Mouse (Mus musculus) intestine, embryonic 14.5 days (tissue): ENCODE measurements around the gene Ttll11. TPM values are rescaled to one million over a fixed set of nuclear protein-coding genes. Genes with fewer than 3 reads are reported as not detected.

Experiments used
- ATAC-seq: fragments of 200-750 bp; cut with Nextera tagmentation; replicated peaks from 2 replicates; pipeline ENCODE4 v1.8.0; 2017; ENCODE audit warnings: low read depth, moderate number of reproducible peaks, moderate TSS enrichment, moderate library complexity; ENCODE audit not compliant: low FRiP score, low TSS enrichment
- DNase-seq: peaks from one replicate; pipeline ENCODE4 v3.0.0-alpha.2; 2018; ENCODE audit warnings: low spot score
- H3K27ac ChIP-seq: fragments of 300-500 bp; sonication (generic); 2 replicates; pipeline ENCODE4 v1.5.1; 2014; ENCODE audit warnings: low read depth, mild to moderate bottlenecking, control low read depth
- H3K27me3 ChIP-seq: fragments of 300-500 bp; sonication (generic); replicated peaks from 2 replicates; pipeline ENCODE4 v1.6.1; 2014; ENCODE audit warnings: low read length, control low read depth; ENCODE audit not compliant: control insufficient read depth, insufficient read depth
- H3K36me3 ChIP-seq: fragments of 300-500 bp; sonication (generic); 2 replicates; pipeline ENCODE4 v1.6.1; 2014; ENCODE audit warnings: low read length, control low read depth; ENCODE audit not compliant: control insufficient read depth, insufficient read depth
- H3K4me1 ChIP-seq: fragments of 300-500 bp; sonication (generic); replicated peaks from 2 replicates; pipeline ENCODE4 v1.6.1; 2014; ENCODE audit warnings: low read length, control low read depth, mixed read lengths; ENCODE audit not compliant: control insufficient read depth, insufficient read depth
- H3K4me2 ChIP-seq: fragments of 300-500 bp; sonication (generic); 2 replicates; pipeline ENCODE4 v1.6.1; 2014; ENCODE audit warnings: low read length
- H3K4me3 ChIP-seq: fragments of 300-500 bp; sonication (generic); 2 replicates; pipeline ENCODE4 v1.5.1; 2014; ENCODE audit warnings: low read depth, low read length, control low read depth, mixed read lengths
- H3K9ac ChIP-seq: fragments of 300-500 bp; sonication (generic); 2 replicates; pipeline ENCODE4 v1.6.1; 2014; ENCODE audit warnings: mild to moderate bottlenecking, low read length
- H3K9me3 ChIP-seq: fragments of 300-500 bp; sonication (generic); 2 replicates; pipeline ENCODE4 v1.6.1; 2016; ENCODE audit warnings: low read length, control low read depth; ENCODE audit not compliant: control insufficient read depth
- WGBS: fragments of 180-500 bp; shearing (Covaris S2); extraction: QIAGEN DNeasy Blood & Tissue Kit; methylation state at CpG from one replicate; pipeline ENCODE4 v1.1.7; 2014; 5-methylcytosine and 5-hydroxymethylcytosine counted together
- polyA plus RNA-seq: library from polyadenylated mRNA; unstranded; fragments of >200 nt; fragmentation: Nextera tagmentation; extraction: Ambion mirVana; gene quantifications from 2 replicates; pipeline ENCODE4 v1.2.1, GENCODE M21; 2014

The Ttll11 gene
- polyA plus RNA-seq, 1 experiment from 2014 or later: 0.92 TPM

DNA sequence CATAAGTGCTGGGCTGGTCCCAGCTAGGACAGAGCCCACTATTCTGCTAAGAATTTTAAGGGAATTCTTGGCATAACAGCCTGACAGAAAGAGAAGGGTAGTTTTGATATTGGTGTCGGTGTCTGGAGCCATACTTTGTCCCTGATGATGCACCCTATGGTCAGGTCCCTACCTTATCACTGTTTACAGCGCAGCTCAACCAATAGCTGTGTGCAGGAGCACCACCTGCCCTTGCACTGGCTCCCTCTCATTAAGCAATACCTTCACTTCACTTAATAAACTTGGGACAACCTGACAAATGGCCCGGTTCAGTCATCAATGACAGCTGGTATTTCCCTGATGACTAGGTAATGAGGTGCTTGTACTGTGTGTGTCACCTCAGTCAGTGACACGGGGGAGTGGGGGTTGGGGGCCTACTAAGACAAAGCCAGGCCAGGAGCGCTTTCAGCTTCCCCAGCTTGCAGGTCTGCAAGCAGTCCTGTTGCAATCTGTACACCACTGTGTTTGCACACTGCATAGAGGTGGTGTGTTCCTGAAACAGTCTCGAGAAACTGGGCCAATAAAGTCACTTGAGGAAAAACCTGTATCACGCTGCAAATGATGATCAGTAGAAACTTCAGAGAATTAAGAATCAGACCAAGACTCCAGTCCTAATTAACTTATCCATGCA is 22.1 kb downstream of the Ttll11 start:
- Histone ChIP-seq H3K4me2 (no peak overlapping the region), H3K9ac (no peak overlapping the region), H3K27ac (no peak overlapping the region), H3K4me3 (no peak overlapping the region), H3K4me1 (no peaks in the 10 kb centered on the region), H3K36me3 (no peaks in the 10 kb centered on the region), H3K27me3 (no peaks in the 10 kb centered on the region), H3K9me3 (no peaks in the 10 kb centered on the region)
- no peak for ATAC-seq
- no peak for DNase-seq
- 72% methylated on average over 7 of the region's 7 CpGs for WGBS

DNA sequence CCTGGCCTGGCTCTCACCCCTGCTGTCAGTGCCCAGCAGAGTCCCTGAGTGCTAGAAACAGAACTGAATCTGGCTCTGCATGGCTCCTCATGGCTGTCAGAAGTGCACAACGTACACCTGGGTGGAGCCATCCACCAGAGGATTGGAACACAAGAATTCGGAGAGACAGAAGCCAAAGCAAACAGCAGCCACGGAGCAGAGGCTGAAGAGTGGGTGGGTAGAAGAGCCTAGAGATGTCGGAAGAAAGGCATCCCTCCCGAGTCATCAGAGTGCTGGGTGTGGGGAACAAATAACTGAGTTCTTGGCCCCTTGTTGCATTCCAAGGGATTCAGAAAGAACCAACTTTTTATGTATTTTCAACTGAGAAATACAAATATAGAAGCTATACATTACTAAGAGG is 24.5 kb downstream of the Ttll11 start:
- WGBS: 37% methylated on average over 5 of the region's 5 CpGs
- DNase-seq: no peak
- H3K9me3 ChIP-seq: no peaks in the 10 kb centered on the region
- H3K4me3 ChIP-seq: no peak overlapping the region
- no peaks in the 10 kb centered on the region for H3K4me1 ChIP-seq
- ATAC-seq: no peak
- H3K9ac ChIP-seq: no peak overlapping the region
- H3K27me3 ChIP-seq: no peaks in the 10 kb centered on the region
- H3K36me3 ChIP-seq: no peaks in the 10 kb centered on the region
- no peak overlapping the region for H3K4me2 ChIP-seq
- no peak overlapping the region for H3K27ac ChIP-seq

DNA sequence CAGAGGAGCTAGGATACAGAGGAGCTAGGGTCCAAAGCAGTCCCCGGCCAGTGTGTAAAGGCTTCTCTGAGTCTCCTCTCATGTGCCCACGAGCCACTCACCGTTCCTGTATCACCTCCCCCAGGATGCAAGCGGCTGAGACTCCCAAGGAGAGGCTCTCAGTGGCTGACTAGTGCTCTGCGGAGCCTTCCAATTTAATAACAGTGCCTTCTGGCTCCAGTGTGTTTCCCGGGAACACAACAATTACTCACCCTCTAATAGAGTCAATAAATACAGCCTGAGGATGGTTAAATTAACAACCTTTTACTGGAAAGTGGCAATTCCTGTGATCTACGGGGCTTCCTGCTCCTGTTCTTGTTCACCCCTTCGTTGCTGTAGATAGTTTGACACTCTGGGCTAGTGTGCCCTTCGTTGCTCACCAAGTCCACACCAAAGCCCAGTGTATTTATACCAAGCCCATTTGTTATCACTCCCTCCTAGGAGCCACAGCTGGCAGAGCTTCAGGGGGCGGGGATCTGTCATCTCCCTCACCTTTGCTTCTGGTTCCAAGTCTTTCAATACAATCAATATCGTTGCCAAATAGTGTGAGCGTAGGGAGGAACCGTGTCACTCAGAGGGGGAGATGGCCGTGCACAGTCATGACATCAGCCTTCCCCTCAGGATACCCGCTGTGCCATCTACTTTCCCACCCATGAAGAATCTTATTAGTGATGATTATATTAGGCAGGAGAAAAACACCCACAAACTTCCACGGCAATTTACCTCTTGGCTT is 27.3 kb downstream of the Ttll11 start:
- no peak overlapping the region for H3K9ac ChIP-seq
- 57% methylated on average over 16 of the region's 16 CpGs for WGBS
- no peaks in the 10 kb centered on the region for H3K27me3 ChIP-seq
- no peak overlapping the region for H3K4me2 ChIP-seq
- H3K27ac ChIP-seq: no peak overlapping the region
- no peak overlapping the region for H3K4me3 ChIP-seq
- H3K36me3 ChIP-seq: no peaks in the 10 kb centered on the region
- H3K9me3 ChIP-seq: peaks cover 2% of the 10 kb centered on the region
- no peak for DNase-seq
- ATAC-seq: no peak
- no peaks in the 10 kb centered on the region for H3K4me1 ChIP-seq

DNA sequence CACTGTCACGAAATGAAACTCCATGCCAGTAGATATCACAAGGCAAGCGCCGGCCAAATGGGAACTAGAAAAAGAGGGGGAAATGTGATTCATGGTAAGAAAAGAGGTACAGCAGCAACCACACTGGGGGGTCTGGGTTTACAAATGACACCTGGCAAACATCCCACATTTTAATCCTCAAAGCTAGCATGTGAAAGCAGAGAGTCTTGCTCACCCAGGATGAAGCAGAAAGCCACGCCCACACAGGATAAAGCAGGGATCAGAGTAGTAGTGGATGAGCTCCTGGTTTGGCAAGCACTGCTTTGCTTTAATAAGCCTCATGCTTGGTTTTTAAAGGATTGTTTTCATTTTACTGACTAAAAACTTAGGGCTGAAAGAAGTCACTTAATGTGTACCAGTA is 34.8 kb downstream of the Ttll11 start:
- 83% methylated on average over 4 of the region's 4 CpGs for WGBS
- Histone ChIP-seq H3K9me3 (peaks cover 2% of the 10 kb centered on the region), H3K27me3 (no peaks in the 10 kb centered on the region), H3K4me1 (no peaks in the 10 kb centered on the region), H3K4me3 (no peak overlapping the region), H3K27ac (no peak overlapping the region), H3K36me3 (no peaks in the 10 kb centered on the region), H3K4me2 (no peak overlapping the region), H3K9ac (no peak overlapping the region)
- no peak for ATAC-seq
- no peak for DNase-seq

DNA sequence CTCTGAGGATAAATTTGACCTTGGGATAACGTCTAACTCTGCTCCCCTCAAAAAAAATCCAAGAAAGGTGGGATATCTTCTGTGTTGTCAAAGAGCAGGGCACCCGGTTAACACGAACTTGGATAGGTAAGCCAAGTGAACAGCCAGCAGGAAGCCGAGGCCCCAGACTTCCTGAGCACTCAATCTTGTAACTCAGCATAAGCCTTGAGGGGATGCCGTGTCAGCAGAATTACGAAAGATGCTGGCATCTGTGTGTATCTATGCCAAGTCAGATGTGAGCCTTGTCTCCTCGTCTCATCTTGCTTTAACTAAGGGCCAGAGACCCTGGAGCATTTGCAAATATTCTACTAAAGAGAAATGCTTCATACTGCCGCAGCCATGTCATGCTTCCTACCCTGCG is 36.8 kb downstream of the Ttll11 start:
- no peak for DNase-seq
- no peak overlapping the region for H3K4me3 ChIP-seq
- H3K9ac ChIP-seq: no peak overlapping the region
- WGBS: 73% methylated on average over 9 of the region's 9 CpGs
- H3K36me3 ChIP-seq: no peaks in the 10 kb centered on the region
- no peak overlapping the region for H3K4me2 ChIP-seq
- H3K27me3 ChIP-seq: no peaks in the 10 kb centered on the region
- H3K27ac ChIP-seq: no peak overlapping the region
- no peaks in the 10 kb centered on the region for H3K4me1 ChIP-seq
- no peaks in the 10 kb centered on the region for H3K9me3 ChIP-seq
- no peak for ATAC-seq

DNA sequence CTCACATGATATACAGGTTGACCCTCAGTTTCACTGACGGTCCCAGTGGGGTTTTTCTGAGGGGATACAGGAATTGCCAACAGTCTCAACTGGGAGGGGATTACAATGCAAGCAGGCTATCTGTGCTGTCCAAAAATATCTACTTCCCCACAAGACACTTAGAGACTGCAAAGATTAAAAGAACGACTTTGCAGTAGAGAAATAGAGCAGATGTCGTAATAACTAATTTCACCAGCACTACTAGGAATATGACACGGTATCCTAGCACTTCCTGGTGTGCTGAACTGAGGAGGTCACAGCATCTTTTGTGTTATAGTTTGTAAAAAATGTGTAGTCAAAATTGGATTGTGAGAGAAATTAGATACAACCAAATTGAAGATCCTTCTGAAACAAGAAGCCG is 44.7 kb downstream of the Ttll11 start:
- Histone ChIP-seq H3K4me1 (no peaks in the 10 kb centered on the region), H3K27ac (no peak overlapping the region), H3K36me3 (no peaks in the 10 kb centered on the region), H3K27me3 (no peaks in the 10 kb centered on the region), H3K4me2 (no peak overlapping the region), H3K9ac (no peak overlapping the region), H3K9me3 (no peaks in the 10 kb centered on the region), H3K4me3 (no peak overlapping the region)
- DNase-seq (no peak), ATAC-seq (no peak)
- WGBS: 68% methylated on average over 5 of the region's 5 CpGs

DNA sequence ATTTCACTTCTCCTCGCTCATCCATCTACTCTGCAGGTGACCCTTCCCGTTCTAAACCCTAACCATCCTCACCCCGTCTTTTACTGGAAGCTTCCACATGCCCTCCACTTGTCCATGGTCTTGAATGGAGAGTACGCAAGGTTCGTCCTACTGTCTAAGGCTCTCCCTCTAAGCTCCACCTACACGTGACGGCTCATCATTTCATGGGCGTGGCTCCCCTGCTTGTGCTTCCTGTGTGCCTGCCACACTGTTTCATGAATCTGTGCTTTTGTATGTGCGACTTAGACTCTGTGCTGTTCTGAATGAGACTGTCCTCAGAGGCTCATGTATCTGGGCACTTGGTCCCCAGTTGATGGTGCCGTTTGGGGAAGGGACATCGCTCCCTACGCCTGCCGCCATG is 46.6 kb downstream of the Ttll11 start:
- DNase-seq: no peak
- no peak overlapping the region for H3K4me2 ChIP-seq
- no peaks in the 10 kb centered on the region for H3K9me3 ChIP-seq
- no peaks in the 10 kb centered on the region for H3K36me3 ChIP-seq
- no peak for ATAC-seq
- H3K27ac ChIP-seq: no peak overlapping the region
- no peak overlapping the region for H3K9ac ChIP-seq
- H3K4me1 ChIP-seq: no peaks in the 10 kb centered on the region
- no peak overlapping the region for H3K4me3 ChIP-seq
- no peaks in the 10 kb centered on the region for H3K27me3 ChIP-seq
- 95% methylated on average over 13 of the region's 13 CpGs for WGBS

DNA sequence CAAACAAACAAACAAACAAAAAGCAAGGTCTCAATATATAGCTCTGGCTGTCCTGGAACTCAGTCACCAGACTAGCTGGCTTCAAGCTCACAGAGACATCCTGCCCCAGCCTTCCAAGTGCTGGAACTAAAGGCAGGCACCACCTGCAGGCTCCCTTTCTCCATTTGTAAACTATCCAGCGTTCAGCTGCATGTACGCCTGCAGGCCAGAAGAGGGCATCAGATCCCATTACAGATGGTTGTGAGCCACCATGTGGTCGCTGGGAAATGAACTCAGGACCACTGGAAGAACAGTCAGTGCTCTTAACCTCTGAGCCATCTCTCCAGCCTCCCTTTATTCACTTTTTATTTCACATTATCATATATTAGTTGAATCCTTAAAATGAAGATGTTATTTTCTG is 48.1 kb downstream of the Ttll11 start:
- Histone ChIP-seq H3K4me1 (no peaks in the 10 kb centered on the region), H3K27me3 (no peaks in the 10 kb centered on the region), H3K27ac (no peak overlapping the region), H3K9me3 (no peaks in the 10 kb centered on the region), H3K4me3 (no peak overlapping the region), H3K4me2 (no peak overlapping the region), H3K36me3 (no peaks in the 10 kb centered on the region), H3K9ac (no peak overlapping the region)
- DNase-seq (no peak), ATAC-seq (no peak)
- WGBS: 77% methylated on average over 3 of the region's 3 CpGs
